Mouse (Mus musculus) cortical plate, adult 2 months (tissue): ENCODE measurements around the gene Atg10. TPM values are rescaled to one million over a fixed set of nuclear protein-coding genes. Genes with fewer than 3 reads are reported as not detected.
A peak's percentile ranks its signal among the peaks of the same experiment; 100 is the strongest.

Source experiments
- H3K27ac ChIP-seq: fragments of 200-500 bp; 2 replicates; pipeline ENCODE4 v1.5.1; 2012; ENCODE audit warnings: low read length, control low read depth, inconsistent platforms; ENCODE audit not compliant: insufficient read depth
- H3K4me1 ChIP-seq: fragments of 200-500 bp; 2 replicates; pipeline ENCODE4 v1.6.1; 2011; ENCODE audit warnings: low read length; ENCODE audit not compliant: control insufficient read depth, insufficient read depth
- H3K4me3 ChIP-seq: fragments of 200-500 bp; 2 replicates; pipeline ENCODE4 v1.5.1; 2011; ENCODE audit warnings: mild to moderate bottlenecking, low read length, control low read depth; ENCODE audit not compliant: insufficient read depth
- CTCF ChIP-seq: fragments of 200-500 bp; IDR thresholded peaks from 2 replicates; pipeline ENCODE4 v1.5.1; 2011; ENCODE audit warnings: mild to moderate bottlenecking, control low read depth, low read length; ENCODE audit not compliant: insufficient read depth; ENCODE audit errors: extremely low read depth
- POLR2A ChIP-seq: fragments of 200-500 bp; IDR thresholded peaks from 2 replicates; pipeline ENCODE4 v1.6.1; 2011; ENCODE audit warnings: mild to moderate bottlenecking, low read length, control low read depth; ENCODE audit not compliant: insufficient read depth; ENCODE audit errors: extremely low read depth
- polyA plus RNA-seq: library from polyadenylated mRNA; depleted of rRNA; stranded (reverse); fragments of >200 nt; gene quantifications from 2 replicates; pipeline ENCODE4 v1.2.3, GENCODE M21; 2012

Atg10 gene
- polyA plus RNA-seq, 1 experiment: 11.2 TPM

- Histone ChIP-seq H3K4me3 (no peak overlapping the region), H3K4me1 (peaks cover 3% of the 10 kb centered on the region; the same call in 1 of the 2 replicates), H3K27ac (peak overlapping the region; percentile 45; the same call in 1 of the 2 replicates)
- TF ChIP-seq POLR2A: no peak
- TF ChIP-seq CTCF: no peak
Observed at GRCm38 (mm10) chr13:90914721-90915120, 309.0 kb downstream of the Atg10 start.

- Histone ChIP-seq H3K4me1 (peaks cover 3% of the 10 kb centered on the region; the same call in 1 of the 2 replicates), H3K27ac (peak overlapping the region; percentile 67), H3K4me3 (no peak overlapping the region)
- TF ChIP-seq CTCF (no peak), POLR2A (no peak)
Observed at GRCm38 (mm10) chr13:90913675-90914192, 310.0 kb downstream of the Atg10 start.

GRCm38 (mm10) chr13:90912760-90913674 is 310.8 kb downstream of the Atg10 start:
- TF ChIP-seq CTCF (no peak), POLR2A (no peak)
- no peak overlapping the region for H3K4me3 ChIP-seq
- H3K27ac ChIP-seq: peak overlapping the region; percentile 91
- H3K4me1 ChIP-seq: peaks cover 3% of the 10 kb centered on the region; the same call in 1 of the 2 replicates

- Histone ChIP-seq H3K4me3 (no peak overlapping the region), H3K27ac (no peak overlapping the region), H3K4me1 (no peaks in the 10 kb centered on the region)
- TF ChIP-seq POLR2A: no peak
- TF ChIP-seq CTCF: no peak
Observed at GRCm38 (mm10) chr13:90907376-90907775, 316.4 kb downstream of the Atg10 start.

- Histone ChIP-seq H3K4me1 (no peaks in the 10 kb centered on the region), H3K4me3 (peak within 1 kb of the TSS; percentile 63), H3K27ac (no peak within 1 kb of the TSS)
- TF ChIP-seq CTCF (no peak), POLR2A (peak; percentile 35; the same call in 1 of the 2 replicates)
Observed at GRCm38 (mm10) chr13:90905176-90905575, 318.6 kb downstream of the Atg10 start, which contains the start of gene Atp6ap1l. Gene Atp6ap1l (minus strand): TSS chr13:90905355.

- no peak for TF ChIP-seq POLR2A
- Histone ChIP-seq H3K4me1 (no peaks in the 10 kb centered on the region; the same call in 1 of the 2 replicates), H3K4me3 (no peak overlapping the region), H3K27ac (no peak overlapping the region)
Observed at GRCm38 (mm10) chr13:90896821-90897220, 326.9 kb downstream of the Atg10 start.

- TF ChIP-seq POLR2A (no peak), CTCF (no peak)
- H3K4me1 ChIP-seq: no peaks in the 10 kb centered on the region; the same call in 1 of the 2 replicates
- H3K4me3 ChIP-seq: no peak overlapping the region
- no peak overlapping the region for H3K27ac ChIP-seq
Observed at GRCm38 (mm10) chr13:90896098-90896497, 327.7 kb downstream of the Atg10 start.

GRCm38 (mm10) chr13:90894819-90895218 is 328.9 kb downstream of the Atg10 start:
- Histone ChIP-seq H3K4me3 (no peak overlapping the region), H3K27ac (no peak overlapping the region), H3K4me1 (no peaks in the 10 kb centered on the region; the same call in 1 of the 2 replicates)
- TF ChIP-seq CTCF (no peak), POLR2A (no peak)

GRCm38 (mm10) chr13:90890111-90890510 is 333.7 kb downstream of the Atg10 start:
- H3K4me1 ChIP-seq: peaks cover 2% of the 10 kb centered on the region; the same call in 1 of the 2 replicates
- no peak overlapping the region for H3K27ac ChIP-seq
- H3K4me3 ChIP-seq: no peak overlapping the region
- TF ChIP-seq POLR2A (no peak), CTCF (no peak)

- TF ChIP-seq POLR2A: no peak
- peak; percentile 86 for TF ChIP-seq CTCF
- Histone ChIP-seq H3K4me1 (peaks cover 2% of the 10 kb centered on the region; the same call in 1 of the 2 replicates), H3K27ac (no peak overlapping the region), H3K4me3 (peak overlapping the region; percentile 7; the same call in 1 of the 2 replicates)
Observed at GRCm38 (mm10) chr13:90886568-90886983, 337.2 kb downstream of the Atg10 start.
